Mouse (Mus musculus) limb, embryonic 15.5 days (tissue): ENCODE data around the gene Tm7sf3. TPM values are rescaled to one million over a fixed set of nuclear protein-coding genes. Genes with fewer than 3 reads are reported as not detected.
"Not testable (repeated sequence)": the region's sequence is repeated elsewhere in the genome, so short reads cannot be mapped to it uniquely, and the experiment has no call there.

ENCODE experiments used
- ATAC-seq: fragments of 200-750 bp; cut with Nextera tagmentation; 2 replicates; pipeline ENCODE4 v1.8.0; 2017; ENCODE audit warnings: low read depth, moderate TSS enrichment; ENCODE audit not compliant: insufficient number of reproducible peaks, low FRiP score, low TSS enrichment
- H3K27ac ChIP-seq: fragments of 300-500 bp; sonication (generic); 2 replicates; pipeline ENCODE4 v1.5.1; 2015; ENCODE audit warnings: moderate library complexity, mild to moderate bottlenecking, inconsistent platforms
- H3K27me3 ChIP-seq: fragments of 300-500 bp; sonication (generic); 2 replicates; pipeline ENCODE4 v1.6.1; 2015; ENCODE audit warnings: inconsistent platforms
- H3K36me3 ChIP-seq: fragments of 300-500 bp; sonication (generic); 2 replicates; pipeline ENCODE4 v1.6.1; 2015; ENCODE audit warnings: inconsistent platforms
- H3K4me1 ChIP-seq: fragments of 300-500 bp; sonication (generic); 2 replicates; pipeline ENCODE4 v1.6.1; 2015; ENCODE audit warnings: inconsistent platforms
- H3K4me2 ChIP-seq: fragments of 300-500 bp; sonication (generic); 2 replicates; pipeline ENCODE4 v1.6.1; 2015; ENCODE audit warnings: mild to moderate bottlenecking, inconsistent platforms
- H3K4me3 ChIP-seq: fragments of 300-500 bp; sonication (generic); 2 replicates; pipeline ENCODE4 v1.5.1; 2015; ENCODE audit warnings: mild to moderate bottlenecking, inconsistent platforms
- H3K9ac ChIP-seq: fragments of 300-500 bp; sonication (generic); 2 replicates; pipeline ENCODE4 v1.6.1; 2015; ENCODE audit warnings: inconsistent platforms
- H3K9me3 ChIP-seq: fragments of 300-500 bp; sonication (generic); 2 replicates; pipeline ENCODE4 v1.6.1; 2016; ENCODE audit warnings: inconsistent platforms
- WGBS: fragments of 180-500 bp; shearing (Covaris S2); methylation state at CpG from one replicate; pipeline ENCODE4 v1.1.7; 2015; 5-methylcytosine and 5-hydroxymethylcytosine counted together
- polyA plus RNA-seq: library from polyadenylated mRNA; unstranded; fragments of >200 nt; fragmentation: Nextera tagmentation; extraction: Ambion mirVana; gene quantifications from 2 replicates; pipeline ENCODE4 v1.2.1, GENCODE M21; 2015

Tm7sf3 gene
- polyA plus RNA-seq, 1 experiment from 2014 or later: 48.2 TPM

DNA sequence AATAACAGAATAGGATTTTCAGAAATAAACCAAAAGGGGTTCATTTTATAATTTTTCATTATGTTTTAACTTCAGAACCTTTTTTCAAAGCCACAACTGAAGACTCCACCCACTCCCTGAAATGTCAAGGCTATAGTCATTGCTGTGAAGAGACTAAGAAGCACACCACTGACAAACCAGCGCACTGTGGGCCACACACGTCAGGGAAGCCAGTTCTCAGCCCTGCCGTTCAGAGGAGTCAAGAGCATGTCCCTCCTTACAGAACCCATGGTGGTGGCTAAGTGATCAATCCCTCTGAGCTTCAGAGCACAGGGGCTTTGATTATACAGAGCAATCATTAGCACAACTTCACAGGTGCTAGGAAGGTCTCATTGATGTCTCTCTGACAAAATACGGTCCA, 40.0 kb downstream of the Tm7sf3 start:
- no peak overlapping the region for H3K27ac ChIP-seq
- H3K36me3 ChIP-seq: peaks cover 75% of the 10 kb centered on the region
- no peaks in the 10 kb centered on the region for H3K27me3 ChIP-seq
- H3K9ac ChIP-seq: no peak overlapping the region
- no peaks in the 10 kb centered on the region for H3K4me1 ChIP-seq
- no peak overlapping the region for H3K4me2 ChIP-seq
- ATAC-seq: no peak
- WGBS: 73% methylated on average over 4 of the region's 4 CpGs
- H3K4me3 ChIP-seq: no peak overlapping the region
- no peaks in the 10 kb centered on the region for H3K9me3 ChIP-seq

GRCm38 (mm10) chr6:146585134-146585533, 57.5 kb downstream of the Tm7sf3 start:
- no peak for ATAC-seq
- no peaks in the 10 kb centered on the region for H3K9me3 ChIP-seq
- WGBS: 90% methylated on average over 5 of the region's 5 CpGs
- H3K36me3 ChIP-seq: peaks cover 37% of the 10 kb centered on the region
- no peak overlapping the region for H3K9ac ChIP-seq
- H3K27me3 ChIP-seq: no peaks in the 10 kb centered on the region
- no peak overlapping the region for H3K4me2 ChIP-seq
- H3K27ac ChIP-seq: no peak overlapping the region
- H3K4me3 ChIP-seq: no peak overlapping the region
- H3K4me1 ChIP-seq: no peaks in the 10 kb centered on the region

DNA sequence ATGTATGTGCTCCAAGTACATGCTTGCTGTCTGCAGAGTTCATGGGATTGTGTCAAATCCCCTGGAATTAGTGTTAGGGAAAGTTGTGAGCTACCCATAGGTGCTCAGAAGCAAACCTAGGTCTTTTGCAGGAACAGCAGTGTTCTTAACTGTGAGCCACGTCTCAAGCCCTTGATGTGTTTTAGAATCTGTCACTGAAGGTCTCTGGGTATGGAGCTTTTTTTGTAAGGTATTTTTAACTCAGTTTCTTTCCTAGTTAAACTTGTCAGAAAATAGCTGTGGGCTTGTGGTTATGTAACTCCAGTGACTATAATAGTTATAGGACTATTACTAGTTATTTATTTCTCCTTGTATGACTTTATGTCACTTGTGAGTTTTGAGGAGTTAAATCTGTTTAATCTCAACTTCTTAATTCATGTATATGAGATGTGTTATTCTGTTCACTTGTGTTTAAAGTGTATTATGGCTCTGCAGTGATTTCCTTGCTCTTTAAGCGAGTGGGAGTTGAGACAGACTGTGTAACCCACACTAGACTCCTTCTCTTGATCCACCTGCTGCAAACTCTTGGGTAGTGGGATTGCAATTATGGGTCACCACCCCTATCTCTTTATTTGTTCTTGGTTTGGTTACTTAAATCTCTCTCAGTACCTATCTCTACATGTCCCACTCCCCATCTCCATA, 59.1 kb downstream of the Tm7sf3 start:
- Histone ChIP-seq H3K27me3 (no peaks in the 10 kb centered on the region), H3K27ac (no peak overlapping the region), H3K4me3 (no peak overlapping the region), H3K4me1 (0 out of 2 replicates have a peak, but pooled peaks cover 8% of the 10 kb centered on the region), H3K36me3 (peaks cover 21% of the 10 kb centered on the region), H3K9me3 (no peaks in the 10 kb centered on the region), H3K9ac (no peak overlapping the region), H3K4me2 (no peak overlapping the region)
- ATAC-seq: no peak
- 68% methylated on average over 2 of the region's 2 CpGs for WGBS

GRCm38 (mm10) chr6:146580381-146580926, 62.2 kb downstream of the Tm7sf3 start:
- no peak overlapping the region for H3K27ac ChIP-seq
- H3K9ac ChIP-seq: no peak overlapping the region
- H3K4me3 ChIP-seq: no peak overlapping the region
- H3K4me2 ChIP-seq: no peak overlapping the region
- H3K9me3 ChIP-seq: no peaks in the 10 kb centered on the region
- H3K4me1 ChIP-seq: peaks cover 19% of the 10 kb centered on the region; the same call in 1 of the 2 replicates
- H3K36me3 ChIP-seq: peaks cover under 1% of the 10 kb centered on the region; the same call in 1 of the 2 replicates
- no peaks in the 10 kb centered on the region for H3K27me3 ChIP-seq
- ATAC-seq: no peak
- 20% methylated on average over 2 of the region's 2 CpGs for WGBS

GRCm38 (mm10) chr6:146578586-146578985, 64.0 kb downstream of the Tm7sf3 start:
- ATAC-seq: no peak
- Histone ChIP-seq H3K27ac (peak overlapping the region; percentile 99), H3K9ac (peak overlapping the region; percentile 86), H3K4me1 (peaks cover 19% of the 10 kb centered on the region; the same call in 1 of the 2 replicates), H3K4me3 (peak overlapping the region; percentile 88), H3K9me3 (no peaks in the 10 kb centered on the region), H3K27me3 (no peaks in the 10 kb centered on the region), H3K4me2 (peak overlapping the region; percentile 57), H3K36me3 (no peaks in the 10 kb centered on the region)
- WGBS: 5% methylated on average over 7 of the region's 7 CpGs

- 0% methylated on average over 22 of the region's 22 CpGs for WGBS
- H3K9me3 ChIP-seq: no peaks in the 10 kb centered on the region
- ATAC-seq: peak; percentile 47
- H3K27ac ChIP-seq: peak overlapping the region; percentile 99
- no peaks in the 10 kb centered on the region for H3K27me3 ChIP-seq
- peaks cover 19% of the 10 kb centered on the region; the same call in 1 of the 2 replicates for H3K4me1 ChIP-seq
- H3K36me3 ChIP-seq: no peaks in the 10 kb centered on the region
- peak overlapping the region; percentile 86 for H3K9ac ChIP-seq
- peak overlapping the region; percentile 88 for H3K4me3 ChIP-seq
- peak overlapping the region; percentile 57 for H3K4me2 ChIP-seq
Observed at GRCm38 (mm10) chr6:146578111-146578531, 64.5 kb downstream of the Tm7sf3 start.

DNA sequence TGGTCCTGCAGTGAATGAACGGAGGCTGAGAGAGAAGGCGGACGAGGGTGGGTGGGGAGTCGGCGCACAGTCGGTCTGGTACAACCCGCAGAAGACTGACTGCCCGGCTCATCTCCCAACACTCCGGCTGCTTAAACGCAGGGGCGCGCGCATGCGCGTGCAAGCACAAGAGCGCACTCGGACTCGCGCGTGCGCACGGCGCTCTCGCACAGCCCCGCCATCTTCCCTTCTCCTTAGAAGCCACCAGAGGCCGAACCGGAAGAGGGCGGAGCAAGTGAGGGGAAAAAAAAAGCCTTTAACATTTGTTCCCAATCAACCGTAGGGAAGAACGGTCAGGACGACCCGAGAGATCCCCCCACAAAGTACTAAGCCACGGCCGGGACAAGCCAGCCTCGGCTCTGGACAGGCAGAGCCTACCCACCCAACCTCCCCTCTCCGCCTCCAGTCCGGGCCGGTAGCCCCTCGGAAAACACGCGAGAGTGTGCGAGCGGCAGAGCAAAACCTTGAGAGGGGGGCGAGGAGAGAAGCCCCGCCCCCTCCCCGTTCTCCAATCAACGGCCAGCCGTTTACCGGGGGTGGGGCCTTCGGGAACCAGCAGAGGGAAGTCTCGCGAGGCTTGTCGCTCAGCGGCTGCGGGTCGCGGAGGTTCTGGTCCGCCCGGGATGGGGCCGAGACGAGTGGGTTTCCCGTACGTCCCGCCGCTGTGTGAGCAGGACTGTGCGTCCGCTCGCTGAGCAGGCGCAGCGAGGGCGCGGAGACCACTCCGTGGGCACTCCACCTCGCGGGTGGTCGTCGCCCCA, 65.1 kb downstream of the Tm7sf3 start, which contains the start of gene Ints13:
Gene Ints13 (minus strand): TSS at position 526 of the 800 bp plus-strand sequence.
- peak within 1 kb of the TSS; percentile 66 for H3K4me2 ChIP-seq
- peaks cover 19% of the 10 kb centered on the region; the same call in 1 of the 2 replicates for H3K4me1 ChIP-seq
- no peaks in the 10 kb centered on the region for H3K9me3 ChIP-seq
- peak within 1 kb of the TSS; percentile 86 for H3K9ac ChIP-seq
- peak; percentile 94 for ATAC-seq
- H3K36me3 ChIP-seq: no peaks in the 10 kb centered on the region
- H3K27ac ChIP-seq: peak within 1 kb of the TSS; percentile 99
- H3K4me3 ChIP-seq: peak within 1 kb of the TSS; percentile 88
- H3K27me3 ChIP-seq: no peaks in the 10 kb centered on the region
- under 1% methylated on average over 74 of the region's 77 CpGs for WGBS

DNA sequence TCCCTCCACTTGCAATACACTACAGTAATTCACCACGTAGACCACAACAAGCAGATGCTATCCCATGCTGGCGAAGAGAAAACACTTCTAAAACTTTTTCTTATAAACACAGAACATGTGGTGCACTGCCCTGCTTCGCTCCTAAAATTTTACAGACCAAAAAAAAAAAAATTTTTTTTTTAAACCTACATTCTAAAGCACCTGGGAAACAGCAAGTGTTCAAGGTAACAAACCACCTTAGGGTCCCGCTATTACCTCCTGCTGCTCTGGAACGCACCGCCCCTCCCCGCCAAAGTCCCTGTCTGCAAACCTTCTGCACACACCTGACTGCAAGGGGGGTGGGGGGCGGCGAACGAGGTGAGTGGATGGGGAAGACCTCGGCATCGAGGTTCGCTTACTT, 65.7 kb downstream of the Tm7sf3 start, which contains the start of gene Fgfr1op2:
Gene Fgfr1op2 (plus strand): TSS at position 301 of the 400 bp plus-strand sequence.
- Histone ChIP-seq H3K4me2 (peak within 1 kb of the TSS; percentile 66), H3K27me3 (no peaks in the 10 kb centered on the region), H3K9me3 (no peaks in the 10 kb centered on the region), H3K4me1 (peaks cover 19% of the 10 kb centered on the region; the same call in 1 of the 2 replicates), H3K27ac (peak within 1 kb of the TSS; percentile 99), H3K4me3 (peak within 1 kb of the TSS; percentile 88), H3K36me3 (no peaks in the 10 kb centered on the region), H3K9ac (peak within 1 kb of the TSS; percentile 86)
- WGBS: under 1% methylated on average over 13 of the region's 13 CpGs
- ATAC-seq: no peak

DNA sequence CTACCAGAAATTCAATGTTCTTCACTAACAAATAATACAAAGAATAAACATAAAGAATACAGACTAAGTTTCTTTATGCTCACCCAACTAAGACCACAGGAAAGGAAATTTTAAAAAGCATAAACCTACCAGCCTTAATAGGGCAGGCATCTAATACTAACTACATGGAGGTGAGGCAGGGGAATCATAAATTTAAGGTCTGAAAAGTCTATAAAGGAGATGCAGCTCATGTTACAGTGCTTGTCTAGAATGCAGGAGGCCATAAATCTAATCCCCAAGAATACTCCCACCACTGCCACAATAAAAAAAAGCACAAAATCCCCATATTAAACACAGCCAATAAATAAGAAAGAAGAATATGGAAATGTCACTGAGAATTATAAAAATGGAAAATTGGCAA, 70.6 kb downstream of the Tm7sf3 start:
- Histone ChIP-seq H3K4me1 (peaks cover 11% of the 10 kb centered on the region; the same call in 1 of the 2 replicates), H3K27me3 (no peaks in the 10 kb centered on the region), H3K9me3 (no peaks in the 10 kb centered on the region), H3K27ac (no peak overlapping the region), H3K9ac (no peak overlapping the region), H3K36me3 (0 out of 2 replicates have a peak, but pooled peaks cover 10% of the 10 kb centered on the region), H3K4me3 (no peak overlapping the region), H3K4me2 (no peak overlapping the region)
- ATAC-seq: no peak

GRCm38 (mm10) chr6:146562461-146562860, 80.2 kb downstream of the Tm7sf3 start:
- not testable (repeated sequence) for ATAC-seq, H3K4me2 ChIP-seq, H3K27me3 ChIP-seq, H3K4me3 ChIP-seq, H3K4me1 ChIP-seq, H3K27ac ChIP-seq, H3K9me3 ChIP-seq, H3K9ac ChIP-seq
- 90% methylated on average over 1 of the region's 1 CpGs for WGBS
- peaks cover 47% of the 10 kb centered on the region for H3K36me3 ChIP-seq
